Mouse (Mus musculus): ENCODE results near the gene Fads2.

- TF ChIP-seq EP300 (IDR thresholded peaks at IDR 0.05; ENCODE audit: low read depth) (no peak), CTCF (IDR thresholded peaks at IDR 0.05; ENCODE audit: low read depth) (no peak)
Observed at GRCm38 (mm10) chr19:10093829-10094228, 7.7 kb downstream of the Fads2 start.

Data from liver, embryonic 14.5 days (tissue).